In the genomic region with DNA sequence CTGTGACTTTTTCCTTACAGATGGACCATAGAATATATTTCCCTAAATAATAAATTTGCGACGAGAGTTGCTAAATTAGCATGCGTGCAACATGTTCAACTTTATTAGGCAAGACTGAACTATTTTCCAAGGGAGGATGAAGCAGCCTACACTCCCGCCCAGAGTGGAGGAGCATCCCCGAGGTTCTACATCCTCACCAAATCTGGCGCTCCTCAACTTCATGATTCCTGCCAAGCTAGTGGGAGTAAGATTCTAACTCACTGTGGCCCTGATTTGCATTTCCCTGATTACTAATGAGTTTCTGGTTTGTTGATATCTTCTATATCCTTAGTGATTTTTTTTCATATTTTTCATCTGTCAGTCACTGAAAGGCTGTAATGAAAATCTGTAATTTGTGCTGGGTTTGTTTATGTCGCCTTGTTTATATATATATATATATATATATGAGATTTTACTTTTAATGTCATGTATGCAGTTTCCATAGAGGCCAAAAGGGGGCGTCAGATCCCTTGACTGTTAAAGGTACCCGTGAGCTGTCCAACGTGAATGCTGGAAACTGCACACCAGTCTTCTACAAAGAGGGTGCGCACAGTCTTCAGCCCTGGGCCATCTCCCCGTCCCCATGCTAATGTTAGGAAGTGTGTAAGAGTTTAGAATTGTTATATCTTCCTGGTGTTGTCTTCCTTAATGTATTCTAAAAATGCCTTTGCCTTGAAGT, we compare ENCODE assay signal across 21 mouse cellular contexts. TPM values are rescaled to one million over a fixed set of nuclear protein-coding genes. Genes with fewer than 3 reads are reported as not detected.
A peak's percentile ranks its signal among the peaks of the same experiment; 100 is the strongest.
DNase-seq lines count a peak whose midpoint lies in the region; ATAC-seq and TF ChIP-seq lines count a peak whose summit lies in the region.
"Had no signal": no experiment of that assay in that cellular context is flagged by ENCODE, and none has a peak within 500 bp of the region (broad histone marks: within the 10 kb centered on the region; RNA-seq: fewer than 3 reads in every experiment).

No protein-coding gene starts in this region.

- no peaks in the 10 kb centered on the region for H3K9me3 ChIP-seq in heart, embryonic 11.5 days (replicated peaks; ENCODE audit: control insufficient read depth, low read length)
- 0 out of 2 replicates have a peak, but pooled peaks cover 2% of the 10 kb centered on the region for H3K9me3 ChIP-seq in forebrain, embryonic 12.5 days
- peaks cover 3% of the 10 kb centered on the region; the same call in 1 of the 2 replicates for H3K9me3 ChIP-seq in liver, embryonic 11.5 days (ENCODE audit: control insufficient read depth, low read length)
- H3K9me3 ChIP-seq: limb, embryonic 15.5 days; neural tube, embryonic 15.5 days had no signal

- no peak for TF ChIP-seq POLR2A in heart, adult 2 months (IDR thresholded peaks at IDR 0.05; ENCODE audit: insufficient read depth, low read depth, low read length)

- no peaks in the 10 kb centered on the region for H3K36me3 ChIP-seq in heart, adult 2 months (ENCODE audit: control insufficient read depth, insufficient read depth, low read length)
- H3K36me3 ChIP-seq in heart, embryonic 11.5 days (ENCODE audit: control insufficient read depth, insufficient read depth, low read length): no peaks in the 10 kb centered on the region
- H3K36me3 ChIP-seq in forebrain, embryonic 12.5 days (replicated peaks): no peaks in the 10 kb centered on the region
- no peaks in the 10 kb centered on the region for H3K36me3 ChIP-seq in liver, embryonic 11.5 days (ENCODE audit: control insufficient read depth, insufficient read depth, low read length)
- H3K36me3 ChIP-seq: heart, embryonic 13.5 days; hindbrain, embryonic 10.5 days; limb, embryonic 15.5 days; neural tube, embryonic 15.5 days had no signal

- H3K79me2 ChIP-seq in heart, adult 2 months (replicated peaks; ENCODE audit: control insufficient read depth, insufficient read depth, low read length): no peaks in the 10 kb centered on the region

- peak; percentile 38 for TF ChIP-seq CTCF in heart, adult 2 months (IDR thresholded peaks at IDR 0.05)
- TF ChIP-seq CTCF in left cerebral cortex, adult 2 months (IDR thresholded peaks at IDR 0.05): peak; percentile 32

- intact Hi-C loops in heart, adult 2 months (cut with DNase I): loop anchor here (5.0 kb wide), 1 partner anchor 134 kb away; a partner anchor contains a TSS
- intact Hi-C loops in left cerebral cortex, adult 2 months (cut with DNase I): loop anchor here (5.0 kb wide), 1 partner anchor 134 kb away; a partner anchor contains a TSS
- intact Hi-C loops in left cerebral cortex, postnatal 36 days (cut with DNase I): loop anchor here (5.0 kb wide), 1 partner anchor 39 kb away; no protein-coding TSS in a partner anchor

- no peak for TF ChIP-seq EP300 in heart, adult 2 months (IDR thresholded peaks at IDR 0.05; ENCODE audit: insufficient read depth, low read depth, low read length)

- no peaks in the 10 kb centered on the region for H3K4me1 ChIP-seq in heart, adult 2 months (ENCODE audit: control insufficient read depth, insufficient read depth, low read length)
- H3K4me1 ChIP-seq in heart, embryonic 11.5 days (ENCODE audit: control insufficient read depth, insufficient read depth, low read length): peaks cover 12% of the 10 kb centered on the region
- peaks cover 15% of the 10 kb centered on the region for H3K4me1 ChIP-seq in forebrain, embryonic 12.5 days
- no peaks in the 10 kb centered on the region for H3K4me1 ChIP-seq in liver, embryonic 11.5 days (replicated peaks; ENCODE audit: control insufficient read depth, insufficient read depth, low read length)

- ATAC-seq in heart, embryonic 11.5 days (replicated peaks; ENCODE audit: insufficient number of reproducible peaks, low FRiP score, low TSS enrichment): no peak
- no peak for ATAC-seq in forebrain, embryonic 12.5 days (ENCODE audit: low FRiP score)
- ATAC-seq in liver, embryonic 11.5 days (replicated peaks; ENCODE audit: low FRiP score): no peak

- H3K9ac ChIP-seq in heart, adult 2 months (ENCODE audit: low read depth, low read length): no peak overlapping the region
- H3K9ac ChIP-seq in heart, embryonic 11.5 days (ENCODE audit: low read depth, low read length): no peak overlapping the region
- H3K9ac ChIP-seq in forebrain, embryonic 12.5 days: no peak overlapping the region
- no peak overlapping the region for H3K9ac ChIP-seq in liver, embryonic 11.5 days (ENCODE audit: low read depth, low read length)
- H3K9ac ChIP-seq: heart, embryonic 13.5 days; limb, embryonic 15.5 days; neural tube, embryonic 15.5 days had no signal

- H3K27ac ChIP-seq in heart, adult 2 months: no peak overlapping the region
- H3K27ac ChIP-seq in heart, embryonic 11.5 days (ENCODE audit: low read depth, low read length): no peak overlapping the region
- H3K27ac ChIP-seq in left cerebral cortex, adult 2 months: no peak overlapping the region
- H3K27ac ChIP-seq in forebrain, embryonic 12.5 days: no peak overlapping the region
- no peak overlapping the region for H3K27ac ChIP-seq in liver, embryonic 11.5 days (ENCODE audit: low read depth, low read length)
- H3K27ac ChIP-seq: heart, embryonic 13.5 days; hindbrain, embryonic 10.5 days; limb, embryonic 15.5 days; neural tube, embryonic 15.5 days had no signal

- WGBS in heart, adult 2 months: 55% methylated on average over 12 of the region's 12 CpGs
- 48% methylated on average over 12 of the region's 12 CpGs for WGBS in heart, embryonic 11.5 days (ENCODE audit: insufficient replicate concordance)
- WGBS in forebrain, embryonic 12.5 days: 57% methylated on average over 12 of the region's 12 CpGs
- WGBS in liver, embryonic 11.5 days: 51% methylated on average over 12 of the region's 12 CpGs

- no peak overlapping the region for H3K4me3 ChIP-seq in heart, adult 2 months
- no peak overlapping the region for H3K4me3 ChIP-seq in heart, embryonic 11.5 days (ENCODE audit: low read depth, low read length)
- H3K4me3 ChIP-seq in left cerebral cortex, adult 2 months: no peak overlapping the region
- H3K4me3 ChIP-seq in forebrain, embryonic 12.5 days (replicated peaks): no peak overlapping the region
- H3K4me3 ChIP-seq in liver, embryonic 11.5 days (ENCODE audit: low read depth, low read length): no peak overlapping the region
- H3K4me3 ChIP-seq: heart, embryonic 13.5 days; hindbrain, embryonic 10.5 days; limb, embryonic 15.5 days; neural tube, embryonic 15.5 days had no signal

- H3K27me3 ChIP-seq in heart, adult 2 months (ENCODE audit: control insufficient read depth, insufficient read depth, low read length): no peaks in the 10 kb centered on the region; the same call in 1 of the 2 replicates
- no peaks in the 10 kb centered on the region for H3K27me3 ChIP-seq in heart, embryonic 11.5 days (ENCODE audit: control insufficient read depth, insufficient read depth, low read length)
- 0 out of 2 replicates have a peak, but pooled peaks cover 4% of the 10 kb centered on the region for H3K27me3 ChIP-seq in forebrain, embryonic 12.5 days
- H3K27me3 ChIP-seq in liver, embryonic 11.5 days (replicated peaks; ENCODE audit: control insufficient read depth, insufficient read depth, low read length): peaks cover 1% of the 10 kb centered on the region
- H3K27me3 ChIP-seq: limb, embryonic 15.5 days; neural tube, embryonic 15.5 days had no signal

- DNase-seq in heart, adult 2 months: no peak
- no peak for DNase-seq in left cerebral cortex, adult 2 months (ENCODE audit: extremely low spot score in 1 of 2, low spot score in 2 of 2)
- no peak for DNase-seq in left cerebral cortex, postnatal 36 days (ENCODE audit: low spot score in 2 of 2)
- DNase-seq in 416B (ENCODE audit: low read depth) (peak; percentile 41), NIH3T3 (ENCODE audit: low read depth) (peak; percentile 35)
- no peak for DNase-seq in liver, embryonic 11.5 days (ENCODE audit: low spot score)
- DNase-seq: cerebellum, adult 11-12 months; cerebellum, postnatal 36 days; gastrocnemius, postnatal 36 days; kidney, adult 18-20 months; kidney, postnatal 4 days had no signal

- no peak overlapping the region for H3K4me2 ChIP-seq in heart, embryonic 11.5 days
- H3K4me2 ChIP-seq in forebrain, embryonic 12.5 days: no peak overlapping the region
- H3K4me2 ChIP-seq in liver, embryonic 11.5 days: no peak overlapping the region
- H3K4me2 ChIP-seq: heart, embryonic 13.5 days; limb, embryonic 15.5 days; neural tube, embryonic 15.5 days had no signal

RNA-seq across cellular contexts. Expression of a gene that starts 18.4 kb away (rescaled TPM):
- total RNA-seq in heart, adult 2 months (2021): 10 to 100 TPM; 46.5 to 48.3 TPM
- 62.6 and 63.6 TPM in 2 replicates for polyA plus RNA-seq in heart, adult 2 months (2012; rRNA removed)
- polyA plus RNA-seq in heart, embryonic 11.5 days (2014; fragmentation: Nextera tagmentation; extraction: Ambion mirVana): 73.2 and 91.0 TPM in 2 replicates
- total RNA-seq in left cerebral cortex, adult 2 months (2021): 100 to 1,000 TPM; 153 to 159 TPM
- 100 to 1,000 TPM; 135 to 154 TPM for total RNA-seq in left cerebral cortex, postnatal 36 days (2021)
- 245 and 267 TPM in 2 replicates for polyA plus RNA-seq in forebrain, embryonic 12.5 days (2016; fragmentation: Nextera tagmentation; extraction: Ambion mirVana)
- 39.2 and 42.5 TPM in 2 replicates for polyA plus RNA-seq in liver, embryonic 11.5 days (2014; fragmentation: Nextera tagmentation; extraction: Ambion mirVana)

RNA-seq across cellular contexts. Expression of a gene that starts 31.2 kb away (rescaled TPM):
- 1 to 10 TPM in 1 of 2 experiments, under 1 TPM in 1; 0.50 to 1.1 TPM for total RNA-seq in heart, adult 2 months (2021)
- polyA plus RNA-seq in heart, adult 2 months (2012; rRNA removed): 0.06 and 0.21 TPM in 2 replicates
- 0.20 TPM in 1 of 2 replicates, not detected in the other for polyA plus RNA-seq in heart, embryonic 11.5 days (2014; fragmentation: Nextera tagmentation; extraction: Ambion mirVana)
- total RNA-seq in left cerebral cortex, adult 2 months (2021): 100 to 1,000 TPM; 186 to 202 TPM
- 100 to 1,000 TPM; 207 to 223 TPM for total RNA-seq in left cerebral cortex, postnatal 36 days (2021)
- polyA plus RNA-seq in forebrain, embryonic 12.5 days (2016; fragmentation: Nextera tagmentation; extraction: Ambion mirVana): not detected in 2 replicates
- not detected in 2 replicates for polyA plus RNA-seq in liver, embryonic 11.5 days (2014; fragmentation: Nextera tagmentation; extraction: Ambion mirVana)
- total RNA-seq: gastrocnemius, postnatal 36 days had no signal
- polyA plus RNA-seq: embryonic facial prominence, embryonic 11.5 days; hindbrain, embryonic 10.5 days; limb, embryonic 15.5 days; lung, embryonic 16.5 days; neural tube, embryonic 15.5 days; small intestine, adult 2 months; stomach, embryonic 16.5 days had no signal

RNA-seq across cellular contexts. Expression of a gene that starts 42.4 kb away (rescaled TPM):
- 1 to 10 TPM; 4.3 to 4.8 TPM for total RNA-seq in heart, adult 2 months (2021)
- polyA plus RNA-seq in heart, adult 2 months (2012; rRNA removed): 14.2 and 20.4 TPM in 2 replicates
- polyA plus RNA-seq in heart, embryonic 11.5 days (2014; fragmentation: Nextera tagmentation; extraction: Ambion mirVana): 33.4 and 33.5 TPM in 2 replicates
- total RNA-seq in left cerebral cortex, adult 2 months (2021): under 1 TPM; 0.32 to 0.33 TPM
- total RNA-seq in left cerebral cortex, postnatal 36 days (2021): 1 to 10 TPM in 1 of 2 experiments, under 1 TPM in 1; 0.59 to 1.1 TPM
- polyA plus RNA-seq in forebrain, embryonic 12.5 days (2016; fragmentation: Nextera tagmentation; extraction: Ambion mirVana): 12.8 and 15.3 TPM in 2 replicates
- polyA plus RNA-seq in liver, embryonic 11.5 days (2014; fragmentation: Nextera tagmentation; extraction: Ambion mirVana): 9.0 and 10.8 TPM in 2 replicates

Comparison
In these comparisons a context has a peak if more than half of its experiments do, and no peak if none do; other contexts are left out.
1. DNase-seq: peak in 416B (single experiment) and NIH3T3 (single experiment); none in heart, adult 2 months (0 of 2), left cerebral cortex, adult 2 months (0 of 2), left cerebral cortex, postnatal 36 days (0 of 2) and liver, embryonic 11.5 days (single experiment).